Mouse (Mus musculus) intestine, embryonic 14.5 days (tissue): ENCODE data around the gene Ehd2. TPM values are rescaled to one million over a fixed set of nuclear protein-coding genes. Genes with fewer than 3 reads are reported as not detected.

Experiments
- ATAC-seq: fragments of 200-750 bp; cut with Nextera tagmentation; replicated peaks from 2 replicates; pipeline ENCODE4 v1.8.0; 2017; ENCODE audit warnings: low read depth, moderate number of reproducible peaks, moderate TSS enrichment, moderate library complexity; ENCODE audit not compliant: low FRiP score, low TSS enrichment
- DNase-seq: peaks from one replicate; pipeline ENCODE4 v3.0.0-alpha.2; 2018; ENCODE audit warnings: low spot score
- H3K27ac ChIP-seq: fragments of 300-500 bp; sonication (generic); 2 replicates; pipeline ENCODE4 v1.5.1; 2014; ENCODE audit warnings: low read depth, mild to moderate bottlenecking, control low read depth
- H3K27me3 ChIP-seq: fragments of 300-500 bp; sonication (generic); replicated peaks from 2 replicates; pipeline ENCODE4 v1.6.1; 2014; ENCODE audit warnings: low read length, control low read depth; ENCODE audit not compliant: control insufficient read depth, insufficient read depth
- H3K36me3 ChIP-seq: fragments of 300-500 bp; sonication (generic); 2 replicates; pipeline ENCODE4 v1.6.1; 2014; ENCODE audit warnings: low read length, control low read depth; ENCODE audit not compliant: control insufficient read depth, insufficient read depth
- H3K4me1 ChIP-seq: fragments of 300-500 bp; sonication (generic); replicated peaks from 2 replicates; pipeline ENCODE4 v1.6.1; 2014; ENCODE audit warnings: low read length, control low read depth, mixed read lengths; ENCODE audit not compliant: control insufficient read depth, insufficient read depth
- H3K4me2 ChIP-seq: fragments of 300-500 bp; sonication (generic); 2 replicates; pipeline ENCODE4 v1.6.1; 2014; ENCODE audit warnings: low read length
- H3K4me3 ChIP-seq: fragments of 300-500 bp; sonication (generic); 2 replicates; pipeline ENCODE4 v1.5.1; 2014; ENCODE audit warnings: low read depth, low read length, control low read depth, mixed read lengths
- H3K9ac ChIP-seq: fragments of 300-500 bp; sonication (generic); 2 replicates; pipeline ENCODE4 v1.6.1; 2014; ENCODE audit warnings: mild to moderate bottlenecking, low read length
- H3K9me3 ChIP-seq: fragments of 300-500 bp; sonication (generic); 2 replicates; pipeline ENCODE4 v1.6.1; 2016; ENCODE audit warnings: low read length, control low read depth; ENCODE audit not compliant: control insufficient read depth
- WGBS: fragments of 180-500 bp; shearing (Covaris S2); extraction: QIAGEN DNeasy Blood & Tissue Kit; methylation state at CpG from one replicate; pipeline ENCODE4 v1.1.7; 2014; 5-methylcytosine and 5-hydroxymethylcytosine counted together
- polyA plus RNA-seq: library from polyadenylated mRNA; unstranded; fragments of >200 nt; fragmentation: Nextera tagmentation; extraction: Ambion mirVana; gene quantifications from 2 replicates; pipeline ENCODE4 v1.2.1, GENCODE M21; 2014

Gene Ehd2
- polyA plus RNA-seq, 1 experiment from 2014 or later, result 38.6 TPM

GRCm38 (mm10) chr7:16005020-16005419 lies 37.7 kb upstream of the Ehd2 start:
- no peak for ATAC-seq
- Histone ChIP-seq H3K4me3 (no peak overlapping the region), H3K36me3 (no peaks in the 10 kb centered on the region; the same call in 1 of the 2 replicates), H3K27me3 (no peaks in the 10 kb centered on the region), H3K4me2 (no peak overlapping the region), H3K9me3 (no peaks in the 10 kb centered on the region), H3K27ac (no peak overlapping the region), H3K9ac (no peak overlapping the region), H3K4me1 (no peaks in the 10 kb centered on the region)
- DNase-seq, result no peak
- WGBS, result 85% methylated on average over 3 of the region's 3 CpGs

- Histone ChIP-seq H3K4me2 (no peak overlapping the region), H3K9me3 (no peaks in the 10 kb centered on the region), H3K27me3 (no peaks in the 10 kb centered on the region), H3K36me3 (peaks cover 3% of the 10 kb centered on the region), H3K27ac (no peak overlapping the region), H3K4me1 (no peaks in the 10 kb centered on the region), H3K9ac (no peak overlapping the region), H3K4me3 (no peak overlapping the region)
- 70% methylated on average over 12 of the region's 12 CpGs for WGBS
- ATAC-seq, result no peak
- DNase-seq, result no peak
Measured at GRCm38 (mm10) chr7:16004177-16004856, 37.0 kb upstream of the Ehd2 start.

GRCm38 (mm10) chr7:16003032-16003431 lies 35.7 kb upstream of the Ehd2 start:
- no peaks in the 10 kb centered on the region for H3K9me3 ChIP-seq
- no peak overlapping the region for H3K9ac ChIP-seq
- peaks cover 3% of the 10 kb centered on the region for H3K36me3 ChIP-seq
- H3K27me3 ChIP-seq, result no peaks in the 10 kb centered on the region
- no peak overlapping the region for H3K4me2 ChIP-seq
- H3K4me1 ChIP-seq, result no peaks in the 10 kb centered on the region
- ATAC-seq (no peak), DNase-seq (no peak)
- WGBS, result 85% methylated on average over 4 of the region's 4 CpGs
- no peak overlapping the region for H3K27ac ChIP-seq
- no peak overlapping the region for H3K4me3 ChIP-seq

- no peaks in the 10 kb centered on the region for H3K9me3 ChIP-seq
- ATAC-seq, result no peak
- no peak overlapping the region for H3K4me2 ChIP-seq
- H3K4me3 ChIP-seq, result no peak overlapping the region
- peaks cover 9% of the 10 kb centered on the region for H3K36me3 ChIP-seq
- no peaks in the 10 kb centered on the region for H3K4me1 ChIP-seq
- no peak overlapping the region for H3K27ac ChIP-seq
- 94% methylated on average over 5 of the region's 5 CpGs for WGBS
- no peaks in the 10 kb centered on the region for H3K27me3 ChIP-seq
- DNase-seq, result no peak
- no peak overlapping the region for H3K9ac ChIP-seq
Measured at GRCm38 (mm10) chr7:16002171-16002570, 34.8 kb upstream of the Ehd2 start.

GRCm38 (mm10) chr7:16001691-16002090 lies 34.3 kb upstream of the Ehd2 start:
- no peak overlapping the region for H3K27ac ChIP-seq
- DNase-seq, result no peak
- no peaks in the 10 kb centered on the region for H3K4me1 ChIP-seq
- H3K9ac ChIP-seq, result no peak overlapping the region
- H3K27me3 ChIP-seq, result no peaks in the 10 kb centered on the region
- H3K4me3 ChIP-seq, result no peak overlapping the region
- no peak for ATAC-seq
- H3K4me2 ChIP-seq, result no peak overlapping the region
- no peaks in the 10 kb centered on the region for H3K9me3 ChIP-seq
- peaks cover 14% of the 10 kb centered on the region for H3K36me3 ChIP-seq
- WGBS, result 93% methylated on average over 1 of the region's 1 CpGs

GRCm38 (mm10) chr7:15993789-15994188 lies 26.4 kb upstream of the Ehd2 start:
- Histone ChIP-seq H3K36me3 (peaks cover 78% of the 10 kb centered on the region), H3K27ac (no peak overlapping the region), H3K27me3 (no peaks in the 10 kb centered on the region), H3K4me3 (no peak overlapping the region), H3K4me1 (no peaks in the 10 kb centered on the region), H3K9ac (no peak overlapping the region), H3K9me3 (no peaks in the 10 kb centered on the region), H3K4me2 (no peak overlapping the region)
- DNase-seq (no peak), ATAC-seq (no peak)
- 92% methylated on average over 4 of the region's 4 CpGs for WGBS

GRCm38 (mm10) chr7:15993152-15993551 lies 25.8 kb upstream of the Ehd2 start:
- no peak overlapping the region for H3K9ac ChIP-seq
- peaks cover 84% of the 10 kb centered on the region for H3K36me3 ChIP-seq

GRCm38 (mm10) chr7:15991764-15992163 lies 24.4 kb upstream of the Ehd2 start:
- H3K4me1 ChIP-seq, result no peaks in the 10 kb centered on the region
- no peak overlapping the region for H3K4me2 ChIP-seq
- ATAC-seq (no peak), DNase-seq (no peak)
- no peak overlapping the region for H3K4me3 ChIP-seq
- peaks cover 88% of the 10 kb centered on the region for H3K36me3 ChIP-seq
- no peak overlapping the region for H3K27ac ChIP-seq
- no peaks in the 10 kb centered on the region for H3K9me3 ChIP-seq
- no peaks in the 10 kb centered on the region for H3K27me3 ChIP-seq
- WGBS, result 90% methylated on average over 3 of the region's 3 CpGs
- H3K9ac ChIP-seq, result no peak overlapping the region

More at GRCm38 (mm10) chr7:15993152-15993551, 25.8 kb upstream of the Ehd2 start:
- no peaks in the 10 kb centered on the region for H3K4me1 ChIP-seq
- no peak overlapping the region for H3K4me2 ChIP-seq
- no peak overlapping the region for H3K27ac ChIP-seq
- ATAC-seq, result peak; percentile 20; the same call in 1 of the 2 replicates
- H3K4me3 ChIP-seq, result no peak overlapping the region
- no peaks in the 10 kb centered on the region for H3K9me3 ChIP-seq
- no peak for DNase-seq
- H3K27me3 ChIP-seq, result no peaks in the 10 kb centered on the region
- 83% methylated on average over 3 of the region's 3 CpGs for WGBS

GRCm38 (mm10) chr7:15987661-15988356 lies 20.4 kb upstream of the Ehd2 start:
- 90% methylated on average over 16 of the region's 16 CpGs for WGBS
- H3K36me3 ChIP-seq, result peaks cover 68% of the 10 kb centered on the region
- H3K27me3 ChIP-seq, result no peaks in the 10 kb centered on the region
- H3K9ac ChIP-seq, result no peak overlapping the region
- H3K27ac ChIP-seq, result no peak overlapping the region
- DNase-seq, result no peak
- H3K9me3 ChIP-seq, result no peaks in the 10 kb centered on the region
- no peak overlapping the region for H3K4me3 ChIP-seq
- no peaks in the 10 kb centered on the region for H3K4me1 ChIP-seq
- ATAC-seq, result no peak
- no peak overlapping the region for H3K4me2 ChIP-seq
